Mouse (Mus musculus): ENCODE data around the gene Nckap5. TPM values are rescaled to one million over a fixed set of nuclear protein-coding genes. Genes with fewer than 3 reads are reported as not detected.

Nckap5 gene
- polyA plus RNA-seq, 1 experiment, result 0.49 TPM

- H3K27me3 ChIP-seq (replicated peaks), result no peaks in the 10 kb centered on the region
- no peaks in the 10 kb centered on the region for H3K36me3 ChIP-seq (replicated peaks; ENCODE audit: low read length)
- H3K9me3 ChIP-seq, result no peaks in the 10 kb centered on the region
- H3K4me3 ChIP-seq (replicated peaks), result no peak overlapping the region
- TF ChIP-seq FLI1 (IDR thresholded peaks at IDR 0.05; ENCODE audit: low read length) (no peak), GATA1 (IDR thresholded peaks at IDR 0.05; ENCODE audit: borderline replicate concordance, low read length) (no peak)
- no peaks in the 10 kb centered on the region for H3K4me1 ChIP-seq
Observed at GRCm38 (mm10) chr1:126650806-126651205, 179.8 kb downstream of the Nckap5 start.

DNA sequence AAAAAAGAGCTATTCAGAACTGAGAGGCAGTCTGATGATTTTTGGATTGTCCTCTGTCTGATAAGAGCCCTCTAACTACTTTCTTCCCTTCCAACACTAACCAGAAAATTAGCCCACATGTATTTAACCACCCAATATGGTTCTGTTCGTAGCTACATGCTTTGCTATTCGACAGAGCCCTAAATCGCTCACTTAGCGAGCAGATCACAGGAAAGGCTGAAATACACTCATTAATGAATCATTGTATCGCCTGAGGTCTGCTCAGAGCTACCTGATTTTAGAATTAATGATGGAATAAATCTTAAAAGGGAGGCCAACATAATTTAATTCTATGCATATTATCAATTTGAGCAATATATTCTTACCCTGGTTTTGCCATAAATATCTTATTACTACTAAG is 187.8 kb downstream of the Nckap5 start:
- Histone ChIP-seq H3K4me3 (replicated peaks) (no peak overlapping the region), H3K4me1 (no peaks in the 10 kb centered on the region), H3K9me3 (peaks cover 5% of the 10 kb centered on the region), H3K36me3 (replicated peaks; ENCODE audit: low read length) (no peaks in the 10 kb centered on the region), H3K27me3 (replicated peaks) (no peaks in the 10 kb centered on the region)
- TF ChIP-seq GATA1 (IDR thresholded peaks at IDR 0.05; ENCODE audit: borderline replicate concordance, low read length), result no peak
- no peak for TF ChIP-seq FLI1 (IDR thresholded peaks at IDR 0.05; ENCODE audit: low read length)

- Histone ChIP-seq H3K9me3 (peaks cover 5% of the 10 kb centered on the region), H3K36me3 (replicated peaks; ENCODE audit: low read length) (no peaks in the 10 kb centered on the region), H3K27me3 (replicated peaks) (no peaks in the 10 kb centered on the region), H3K4me1 (no peaks in the 10 kb centered on the region), H3K4me3 (replicated peaks) (no peak overlapping the region)
- TF ChIP-seq GATA1 (IDR thresholded peaks at IDR 0.05; ENCODE audit: borderline replicate concordance, low read length) (no peak), FLI1 (IDR thresholded peaks at IDR 0.05; ENCODE audit: low read length) (no peak)
Observed at GRCm38 (mm10) chr1:126639463-126639862, 191.1 kb downstream of the Nckap5 start.

DNA sequence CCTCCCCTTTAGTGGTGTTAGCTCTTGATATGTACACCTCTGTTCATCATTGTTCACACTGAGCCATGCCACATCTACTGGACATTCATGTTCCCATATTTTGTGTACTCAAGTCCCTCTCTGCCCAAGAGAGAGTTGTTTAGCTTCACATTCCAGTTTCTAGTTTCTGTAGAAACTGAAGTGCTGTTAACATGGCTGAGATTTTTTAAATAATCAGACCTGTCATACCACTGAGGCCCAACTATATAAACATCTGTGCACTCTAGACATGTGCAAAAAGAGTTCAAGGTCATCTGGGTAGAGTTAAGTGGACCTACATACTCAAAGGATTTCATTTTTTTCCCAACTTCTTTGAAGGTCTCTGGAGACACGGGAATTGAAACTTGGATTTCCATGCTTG is 193.1 kb downstream of the Nckap5 start:
- Histone ChIP-seq H3K4me1 (no peaks in the 10 kb centered on the region), H3K27me3 (replicated peaks) (no peaks in the 10 kb centered on the region), H3K4me3 (replicated peaks) (no peak overlapping the region), H3K9me3 (peaks cover 10% of the 10 kb centered on the region), H3K36me3 (replicated peaks; ENCODE audit: low read length) (no peaks in the 10 kb centered on the region)
- no peak for TF ChIP-seq GATA1 (IDR thresholded peaks at IDR 0.05; ENCODE audit: borderline replicate concordance, low read length)
- TF ChIP-seq FLI1 (IDR thresholded peaks at IDR 0.05; ENCODE audit: low read length), result no peak

GRCm38 (mm10) chr1:126626206-126626605 is 204.4 kb downstream of the Nckap5 start:
- Histone ChIP-seq H3K27me3 (replicated peaks) (no peaks in the 10 kb centered on the region), H3K4me3 (replicated peaks) (no peak overlapping the region), H3K4me1 (no peaks in the 10 kb centered on the region), H3K36me3 (replicated peaks; ENCODE audit: low read length) (no peaks in the 10 kb centered on the region), H3K9me3 (0 out of 2 replicates have a peak, but pooled peaks cover 3% of the 10 kb centered on the region)
- TF ChIP-seq GATA1 (IDR thresholded peaks at IDR 0.05; ENCODE audit: borderline replicate concordance, low read length), result no peak
- TF ChIP-seq FLI1 (IDR thresholded peaks at IDR 0.05; ENCODE audit: low read length), result no peak

DNA sequence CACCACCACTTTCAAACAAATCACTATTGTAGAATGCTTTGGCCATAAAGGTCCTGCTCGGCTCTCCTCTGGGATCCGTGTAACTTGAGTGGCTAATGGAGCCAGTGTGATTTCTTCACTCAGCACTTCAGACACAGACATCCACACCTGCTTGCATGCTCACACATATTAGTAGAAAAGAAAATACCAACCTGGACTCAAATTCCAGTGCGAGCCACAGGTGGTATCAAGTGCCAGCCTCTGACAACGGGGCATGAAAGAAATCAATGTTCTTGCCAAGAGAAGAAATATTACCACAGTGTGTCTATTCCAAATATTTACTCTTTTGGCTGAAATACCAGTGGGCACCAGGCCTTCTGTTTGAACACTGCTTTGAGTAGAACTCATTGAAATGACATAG is 208.6 kb downstream of the Nckap5 start:
- Histone ChIP-seq H3K9me3 (0 out of 2 replicates have a peak, but pooled peaks cover 2% of the 10 kb centered on the region), H3K27me3 (replicated peaks) (no peaks in the 10 kb centered on the region), H3K36me3 (replicated peaks; ENCODE audit: low read length) (no peaks in the 10 kb centered on the region), H3K4me1 (no peaks in the 10 kb centered on the region), H3K4me3 (replicated peaks) (no peak overlapping the region)
- TF ChIP-seq FLI1 (IDR thresholded peaks at IDR 0.05; ENCODE audit: low read length) (no peak), GATA1 (IDR thresholded peaks at IDR 0.05; ENCODE audit: borderline replicate concordance, low read length) (no peak)

- Histone ChIP-seq H3K4me3 (replicated peaks) (no peak overlapping the region), H3K4me1 (no peaks in the 10 kb centered on the region), H3K36me3 (replicated peaks; ENCODE audit: low read length) (no peaks in the 10 kb centered on the region), H3K27me3 (replicated peaks) (no peaks in the 10 kb centered on the region), H3K9me3 (peaks cover 6% of the 10 kb centered on the region; the same call in 1 of the 2 replicates)
- TF ChIP-seq GATA1 (IDR thresholded peaks at IDR 0.05; ENCODE audit: borderline replicate concordance, low read length) (no peak), FLI1 (IDR thresholded peaks at IDR 0.05; ENCODE audit: low read length) (no peak)
Observed at GRCm38 (mm10) chr1:126617464-126618041, 213.0 kb downstream of the Nckap5 start.

GRCm38 (mm10) chr1:126616964-126617363 is 213.6 kb downstream of the Nckap5 start:
- Histone ChIP-seq H3K4me1 (no peaks in the 10 kb centered on the region), H3K4me3 (replicated peaks) (no peak overlapping the region), H3K9me3 (peaks cover 6% of the 10 kb centered on the region; the same call in 1 of the 2 replicates), H3K27me3 (replicated peaks) (no peaks in the 10 kb centered on the region), H3K36me3 (replicated peaks; ENCODE audit: low read length) (no peaks in the 10 kb centered on the region)
- TF ChIP-seq FLI1 (IDR thresholded peaks at IDR 0.05; ENCODE audit: low read length) (no peak), GATA1 (IDR thresholded peaks at IDR 0.05; ENCODE audit: borderline replicate concordance, low read length) (no peak)

GRCm38 (mm10) chr1:126612916-126613315 is 217.7 kb downstream of the Nckap5 start:
- Histone ChIP-seq H3K27me3 (replicated peaks) (no peaks in the 10 kb centered on the region), H3K4me3 (replicated peaks) (no peak overlapping the region), H3K4me1 (no peaks in the 10 kb centered on the region), H3K9me3 (peaks cover 9% of the 10 kb centered on the region; the same call in 1 of the 2 replicates), H3K36me3 (replicated peaks; ENCODE audit: low read length) (no peaks in the 10 kb centered on the region)
- TF ChIP-seq FLI1 (IDR thresholded peaks at IDR 0.05; ENCODE audit: low read length) (no peak), GATA1 (IDR thresholded peaks at IDR 0.05; ENCODE audit: borderline replicate concordance, low read length) (no peak)

GRCm38 (mm10) chr1:126608586-126608985 is 222.0 kb downstream of the Nckap5 start:
- H3K9me3 ChIP-seq, result peaks cover 7% of the 10 kb centered on the region
- H3K36me3 ChIP-seq (replicated peaks; ENCODE audit: low read length), result no peaks in the 10 kb centered on the region
- H3K27me3 ChIP-seq (replicated peaks), result peaks cover 2% of the 10 kb centered on the region
- H3K4me1 ChIP-seq, result no peaks in the 10 kb centered on the region
- no peak overlapping the region for H3K4me3 ChIP-seq (replicated peaks)
- TF ChIP-seq FLI1 (IDR thresholded peaks at IDR 0.05; ENCODE audit: low read length), result no peak
- TF ChIP-seq GATA1 (IDR thresholded peaks at IDR 0.05; ENCODE audit: borderline replicate concordance, low read length), result no peak

Measured in megakaryocyte, embryonic 14.5 days (primary cell).